Mouse (Mus musculus) kidney, adult 2 months (tissue): ENCODE data around the gene Slc35b2. TPM values are rescaled to one million over a fixed set of nuclear protein-coding genes. Genes with fewer than 3 reads are reported as not detected.

Experiments used
- DNase-seq: peaks from one replicate; pipeline ENCODE4 v3.0.0; 2021
- H3K27ac ChIP-seq: fragments of 200-500 bp; 2 replicates; pipeline ENCODE4 v1.5.1; 2012; ENCODE audit warnings: low read depth, low read length, control low read depth, inconsistent platforms; ENCODE audit not compliant: insufficient read depth
- H3K27me3 ChIP-seq: fragments of 200-500 bp; replicated peaks from 2 replicates; pipeline ENCODE4 v1.6.1; 2012; ENCODE audit warnings: mild to moderate bottlenecking, moderate library complexity, low read length, inconsistent platforms; ENCODE audit not compliant: control insufficient read depth, insufficient read depth
- H3K36me3 ChIP-seq: fragments of 200-500 bp; 2 replicates; pipeline ENCODE4 v1.6.1; 2012; ENCODE audit warnings: mild to moderate bottlenecking, moderate library complexity, low read length, inconsistent platforms; ENCODE audit not compliant: control insufficient read depth, insufficient read depth
- H3K4me1 ChIP-seq: fragments of 200-500 bp; 2 replicates; pipeline ENCODE4 v1.6.1; 2011; ENCODE audit warnings: low read length; ENCODE audit not compliant: control insufficient read depth, insufficient read depth
- H3K4me3 ChIP-seq: fragments of 200-500 bp; 2 replicates; pipeline ENCODE4 v1.5.1; 2011; ENCODE audit warnings: mild to moderate bottlenecking, low read depth, low read length, control low read depth; ENCODE audit not compliant: insufficient read depth
- CTCF ChIP-seq: fragments of 200-500 bp; conservative IDR thresholded peaks from 2 replicates; pipeline ENCODE4 v1.5.1; 2011; ENCODE audit warnings: low read depth, mild to moderate bottlenecking, control low read depth, low read length, moderate library complexity, mixed read lengths; ENCODE audit not compliant: insufficient read depth, insufficient read length
- POLR2A ChIP-seq: fragments of 200-500 bp; IDR thresholded peaks from one replicate; pipeline ENCODE4 v1.6.1; 2011; ENCODE audit warnings: low read depth, low read length, control low read depth
- WGBS: fragments of 180-500 bp; shearing (Covaris S2); methylation state at CpG from one replicate; pipeline ENCODE4 v1.1.7; 2018; 5-methylcytosine and 5-hydroxymethylcytosine counted together
- polyA plus RNA-seq: library from polyadenylated mRNA; depleted of rRNA; stranded (reverse); fragments of >200 nt; gene quantifications from 2 replicates; pipeline ENCODE4 v1.2.3, GENCODE M21; 2012

The Slc35b2 gene
- polyA plus RNA-seq, 1 experiment: 75.5 TPM

DNA sequence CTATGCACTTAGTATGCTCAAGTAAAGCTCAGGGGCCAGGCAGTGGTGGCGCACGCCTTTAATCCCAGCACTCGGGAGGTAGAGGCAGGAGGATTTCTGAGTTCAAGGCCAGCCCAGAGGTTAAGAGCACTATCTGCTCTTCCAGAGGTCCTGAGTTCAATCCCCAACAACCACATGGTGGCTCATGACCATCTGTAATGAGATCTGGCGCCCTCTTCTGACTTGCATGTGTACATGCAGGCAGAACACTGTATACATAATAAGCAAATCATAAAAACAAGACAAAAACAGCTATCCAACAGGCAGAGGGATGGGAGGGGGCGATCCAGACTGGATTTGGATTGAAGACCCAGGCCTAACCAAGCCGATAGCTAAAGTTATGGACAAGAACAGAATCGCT, 15.2 kb downstream of the Slc35b2 start:
- TF ChIP-seq POLR2A (no peak), CTCF (peak; percentile 51)
- Histone ChIP-seq H3K27me3 (no peaks in the 10 kb centered on the region), H3K36me3 (no peaks in the 10 kb centered on the region), H3K4me3 (no peak overlapping the region), H3K27ac (peak overlapping the region; percentile 65; the same call in 1 of the 2 replicates), H3K4me1 (peaks cover 14% of the 10 kb centered on the region; the same call in 1 of the 2 replicates)
- WGBS: 79% methylated on average over 7 of the region's 7 CpGs
- no peak for DNase-seq

DNA sequence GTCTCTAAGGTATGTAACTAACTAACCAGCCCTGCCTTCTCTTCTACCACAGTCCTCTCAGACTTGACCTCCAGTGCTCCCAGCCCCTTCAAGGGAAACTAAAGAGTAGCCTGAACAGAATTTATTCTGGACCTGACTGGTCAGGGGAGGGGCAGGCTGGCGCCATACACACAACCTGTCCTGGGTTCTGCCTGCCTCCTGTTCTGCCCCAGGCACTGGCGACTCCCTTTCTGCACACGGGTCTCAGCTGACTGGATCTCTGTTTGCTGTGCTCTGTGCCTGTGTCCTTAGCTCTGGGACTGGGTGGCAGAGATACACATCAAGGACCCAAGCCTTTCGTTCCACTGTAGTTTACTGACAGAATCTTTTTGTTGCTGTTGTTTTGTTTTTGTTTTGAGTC, 15.9 kb downstream of the Slc35b2 start:
- TF ChIP-seq CTCF (no peak), POLR2A (no peak)
- 65% methylated on average over 4 of the region's 4 CpGs for WGBS
- Histone ChIP-seq H3K27me3 (no peaks in the 10 kb centered on the region), H3K4me3 (no peak overlapping the region), H3K36me3 (no peaks in the 10 kb centered on the region), H3K27ac (peak overlapping the region; percentile 57), H3K4me1 (peaks cover 16% of the 10 kb centered on the region)
- DNase-seq: peak; percentile 79

DNA sequence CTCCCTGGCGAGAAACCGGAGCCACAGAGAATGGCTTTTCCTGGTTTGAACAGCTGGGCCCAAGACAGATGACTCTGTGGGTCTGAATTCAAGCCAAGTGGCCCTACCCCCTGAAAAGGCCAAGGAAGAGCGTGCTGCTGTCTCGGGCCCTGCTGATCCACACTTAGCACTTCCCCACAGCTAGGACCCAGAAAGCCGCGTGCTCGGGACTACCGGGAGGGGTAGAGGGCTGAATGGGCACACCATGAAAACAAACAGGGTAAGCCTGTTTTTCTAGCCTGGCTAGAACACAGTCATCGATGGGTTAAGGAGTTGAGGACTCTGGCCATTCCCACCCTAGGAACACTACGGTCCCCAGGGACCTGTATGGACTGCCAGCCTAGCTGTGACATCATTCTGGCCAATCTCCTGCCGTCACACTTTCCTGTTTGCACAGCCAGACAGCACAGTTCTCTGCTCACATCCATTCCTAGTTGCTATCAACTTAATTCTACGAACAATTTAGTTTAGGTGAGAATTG, 17.3 kb downstream of the Slc35b2 start:
- 27% methylated on average over 12 of the region's 12 CpGs for WGBS
- DNase-seq: peak; percentile 76
- H3K36me3 ChIP-seq: no peaks in the 10 kb centered on the region
- peak overlapping the region; percentile 51 for H3K27ac ChIP-seq
- H3K27me3 ChIP-seq: no peaks in the 10 kb centered on the region
- H3K4me1 ChIP-seq: peaks cover 26% of the 10 kb centered on the region
- no peak overlapping the region for H3K4me3 ChIP-seq
- no peak for TF ChIP-seq POLR2A
- no peak for TF ChIP-seq CTCF

DNA sequence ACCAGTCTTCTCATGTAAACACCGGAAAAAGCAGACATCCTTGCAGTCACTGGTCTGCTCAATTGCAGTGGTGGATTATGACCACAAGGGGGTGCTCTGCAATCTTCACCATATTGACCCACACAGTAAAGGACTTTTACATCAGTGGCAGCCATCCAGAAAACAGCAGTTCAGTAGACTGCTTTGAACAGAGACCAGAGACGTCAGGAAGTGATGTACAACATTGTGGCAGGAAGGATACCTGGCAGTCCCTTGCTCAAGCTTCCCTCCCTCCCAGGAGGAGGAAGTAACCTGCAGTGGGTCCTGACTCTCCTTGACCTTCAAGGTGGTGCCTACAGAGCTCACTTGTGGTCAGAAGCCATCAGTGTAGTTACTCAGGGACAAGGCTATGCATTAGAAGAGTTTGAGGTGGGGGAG, 17.9 kb downstream of the Slc35b2 start:
- DNase-seq: peak; percentile 86
- WGBS: 5% methylated on average over 2 of the region's 2 CpGs
- no peaks in the 10 kb centered on the region for H3K36me3 ChIP-seq
- H3K4me3 ChIP-seq: no peak overlapping the region
- no peaks in the 10 kb centered on the region for H3K27me3 ChIP-seq
- TF ChIP-seq CTCF: peak; percentile 76
- no peak for TF ChIP-seq POLR2A
- H3K27ac ChIP-seq: peak overlapping the region; percentile 40; the same call in 1 of the 2 replicates
- peaks cover 26% of the 10 kb centered on the region for H3K4me1 ChIP-seq

DNA sequence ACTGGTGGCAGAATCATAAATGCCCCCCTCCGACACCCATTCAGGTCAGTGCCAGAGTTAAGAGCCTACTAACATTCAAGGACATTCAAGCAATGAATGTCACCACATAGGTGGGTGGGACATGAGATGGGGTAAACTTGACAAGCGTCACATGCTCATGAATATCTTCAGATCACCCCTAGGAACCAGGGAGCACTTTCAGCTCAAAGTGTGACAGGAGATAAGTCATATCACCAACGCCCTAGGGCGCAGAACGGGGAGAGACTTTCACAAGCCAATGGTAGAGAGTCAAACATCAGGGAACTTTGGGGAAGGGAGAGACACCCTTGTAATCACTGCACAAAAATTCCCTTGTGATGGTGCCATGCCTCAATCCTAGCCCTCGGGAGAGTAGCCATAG, 18.5 kb downstream of the Slc35b2 start:
- no peak for DNase-seq
- H3K27ac ChIP-seq: no peak overlapping the region
- TF ChIP-seq POLR2A (no peak), CTCF (no peak)
- WGBS: 95% methylated on average over 6 of the region's 6 CpGs
- H3K36me3 ChIP-seq: no peaks in the 10 kb centered on the region
- no peak overlapping the region for H3K4me3 ChIP-seq
- no peaks in the 10 kb centered on the region for H3K27me3 ChIP-seq
- peaks cover 26% of the 10 kb centered on the region for H3K4me1 ChIP-seq

DNA sequence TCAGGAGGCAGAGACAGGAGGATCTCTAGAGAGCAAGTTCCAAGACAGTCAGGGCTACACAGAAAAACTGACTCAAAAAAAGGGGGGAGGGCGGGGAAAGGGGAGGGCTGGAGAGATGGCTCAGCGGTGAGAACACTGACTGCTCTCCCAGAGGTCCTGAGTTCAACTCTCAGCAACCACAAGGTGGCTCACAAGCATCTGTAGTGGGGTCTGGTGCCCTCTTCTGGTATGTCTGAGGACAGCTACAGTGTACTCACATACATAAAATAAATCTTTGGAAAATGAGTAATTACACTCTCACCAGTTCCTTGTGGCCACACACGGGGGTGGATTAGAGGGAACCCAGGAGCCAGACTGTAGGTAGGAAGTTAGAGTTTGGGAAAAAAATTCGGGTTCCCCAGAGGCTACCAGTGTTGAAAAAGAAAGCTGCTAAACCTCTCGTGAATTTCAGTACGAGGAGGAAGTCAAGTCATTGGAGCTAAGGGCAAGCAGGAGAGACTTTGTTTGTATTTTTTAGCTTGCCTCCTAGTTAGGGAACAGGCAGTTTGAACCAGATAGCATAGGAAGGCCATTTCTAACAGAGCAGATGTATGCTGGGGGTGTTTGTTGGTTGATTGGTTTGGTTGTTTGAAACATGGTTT, 19.2 kb downstream of the Slc35b2 start:
- TF ChIP-seq CTCF (peak; percentile 64), POLR2A (no peak)
- H3K4me1 ChIP-seq: peaks cover 26% of the 10 kb centered on the region
- H3K27me3 ChIP-seq: no peaks in the 10 kb centered on the region
- H3K4me3 ChIP-seq: no peak overlapping the region
- WGBS: 41% methylated on average over 6 of the region's 6 CpGs
- no peak for DNase-seq
- 0 out of 2 replicates have a peak overlapping the region, but pooled peaks have one; percentile 24 for H3K27ac ChIP-seq
- H3K36me3 ChIP-seq: no peaks in the 10 kb centered on the region

DNA sequence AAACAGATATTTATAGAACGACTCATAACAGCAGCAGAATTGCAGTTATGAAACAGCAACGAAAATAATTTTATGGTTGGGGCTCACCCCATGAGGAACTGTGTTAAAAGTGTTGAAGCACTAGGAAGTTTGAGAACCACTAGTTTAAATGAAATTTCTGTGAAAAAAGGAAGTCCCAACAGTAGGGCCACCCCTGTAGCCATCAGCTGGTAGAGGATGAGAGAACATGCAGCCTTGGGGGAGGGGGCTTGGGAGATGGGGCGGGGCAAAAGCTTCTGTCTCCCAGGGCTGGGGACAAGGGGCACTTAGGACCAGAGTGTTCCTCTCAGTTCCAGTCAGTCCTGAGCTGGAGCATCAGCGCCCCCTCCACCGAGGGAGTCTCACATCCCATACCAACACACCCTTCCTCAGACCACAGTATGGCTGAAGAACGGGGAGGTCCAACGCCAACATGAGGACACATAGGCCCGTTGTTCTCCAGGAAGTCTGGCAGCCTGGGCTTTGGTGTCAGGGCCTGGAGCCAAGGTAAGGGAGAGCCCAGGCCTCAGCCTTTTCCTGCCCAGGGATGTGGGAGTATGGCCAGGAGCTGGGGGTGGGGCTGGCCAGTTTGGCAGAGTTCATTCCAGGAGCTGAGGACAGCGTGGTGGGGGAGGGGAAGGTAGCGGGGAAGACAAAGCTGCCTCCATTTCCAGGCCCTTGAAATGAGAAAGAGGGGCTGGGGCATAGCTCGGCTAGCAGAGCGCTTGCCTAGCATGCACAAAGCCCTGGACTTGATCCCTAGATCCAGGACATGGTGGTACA, 20.6 kb downstream of the Slc35b2 start:
- 35% methylated on average over 12 of the region's 12 CpGs for WGBS
- H3K36me3 ChIP-seq: no peaks in the 10 kb centered on the region
- H3K4me3 ChIP-seq: no peak overlapping the region
- peak overlapping the region; percentile 92 for H3K27ac ChIP-seq
- peaks cover 26% of the 10 kb centered on the region for H3K4me1 ChIP-seq
- no peak for TF ChIP-seq POLR2A
- TF ChIP-seq CTCF: no peak
- no peaks in the 10 kb centered on the region for H3K27me3 ChIP-seq
- peak; percentile 94 for DNase-seq
